Mouse (Mus musculus) thymus, adult 2 months (tissue): ENCODE results near the gene D430019H16Rik.

Source experiments
- CTCF ChIP-seq: fragments of 200-500 bp; IDR thresholded peaks from 2 replicates; pipeline ENCODE4 v1.5.1; 2012; ENCODE audit warnings: mild to moderate bottlenecking, control low read depth, low read length, moderate library complexity, borderline replicate concordance; ENCODE audit not compliant: control insufficient read depth, poor library complexity, insufficient read depth; ENCODE audit errors: extremely low read depth
- POLR2A ChIP-seq: fragments of 200-500 bp; IDR thresholded peaks from 2 replicates; pipeline ENCODE4 v1.6.1; 2012; ENCODE audit warnings: mild to moderate bottlenecking, low read length, control low read depth, moderate library complexity; ENCODE audit not compliant: control insufficient read depth, poor library complexity, insufficient read depth; ENCODE audit errors: extremely low read depth

DNA sequence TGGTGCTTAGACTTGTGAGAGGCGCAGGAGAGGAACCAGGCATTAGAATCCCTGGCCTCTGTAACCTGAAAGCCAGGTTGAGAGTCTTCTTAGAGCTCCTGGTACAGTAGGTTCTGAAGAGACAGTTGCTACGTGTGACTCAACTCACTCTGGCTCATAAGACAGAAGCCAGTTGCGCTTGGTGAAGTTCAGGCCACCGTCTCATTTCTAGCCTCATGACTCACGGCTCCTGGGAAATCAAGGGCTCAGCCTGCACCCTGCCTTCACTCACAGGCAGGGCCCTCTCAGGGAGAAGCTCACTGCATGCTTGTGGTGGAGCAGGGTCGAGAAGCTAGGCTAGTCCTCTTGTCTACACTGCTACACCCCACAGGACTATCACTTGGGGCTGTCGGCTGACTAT is 27.1 kb upstream of the D430019H16Rik start:
- TF ChIP-seq CTCF, result no peak
- no peak for TF ChIP-seq POLR2A
